Mouse (Mus musculus) heart, adult 2 months (tissue): ENCODE results near the gene Fads3.

Experiments used
- CTCF ChIP-seq: fragments of 200-600 bp; IDR thresholded peaks from 2 replicates; pipeline ENCODE4 v1.8.1; 2022; ENCODE audit warnings: antibody characterized with exemption, mild to moderate bottlenecking, moderate library complexity
- EP300 ChIP-seq: fragments of 200-500 bp; IDR thresholded peaks from 2 replicates; pipeline ENCODE4 v1.6.1; 2011; ENCODE audit warnings: low read depth, low read length, control low read depth; ENCODE audit not compliant: insufficient read depth

DNA sequence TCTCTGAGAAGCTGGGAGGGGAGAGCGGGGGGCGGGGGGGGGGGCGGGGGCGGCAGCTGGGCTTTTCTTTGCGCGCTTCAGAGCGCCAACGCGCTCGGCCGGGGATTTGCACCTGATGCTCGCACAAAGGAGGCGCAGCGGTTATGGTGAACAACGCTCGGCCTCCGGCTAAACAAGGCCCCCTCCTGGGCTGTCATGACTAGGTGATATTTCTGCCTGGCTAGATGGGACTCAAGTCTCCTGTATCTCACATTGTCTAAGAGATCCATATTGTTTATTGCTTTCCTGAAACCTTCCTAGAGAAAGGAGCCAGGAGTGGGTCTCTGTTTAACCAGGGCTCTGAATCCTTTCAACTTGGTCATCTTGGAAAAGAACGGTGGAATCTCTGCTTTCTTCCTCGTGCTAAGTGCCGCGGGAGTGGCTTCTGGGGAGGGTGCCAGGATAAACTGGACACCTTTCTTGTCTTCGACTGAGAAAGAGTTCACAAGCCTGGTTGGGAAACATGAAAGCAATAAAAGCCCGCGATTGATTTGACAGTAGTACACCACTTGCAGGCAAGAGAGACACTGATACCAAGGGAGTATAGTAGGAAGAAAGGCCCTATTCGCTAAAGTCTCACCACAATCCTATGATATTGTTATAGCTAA is 60.8 kb downstream of the Fads3 start:
- TF ChIP-seq CTCF (no peak), EP300 (no peak)
